Mouse (Mus musculus): ENCODE results near the gene Gm20695. TPM values are rescaled to one million over a fixed set of nuclear protein-coding genes. Genes with fewer than 3 reads are reported as not detected.

The Gm20695 gene
- polyA plus RNA-seq, 1 experiment from 2014 or later: 5.2 TPM

DNA sequence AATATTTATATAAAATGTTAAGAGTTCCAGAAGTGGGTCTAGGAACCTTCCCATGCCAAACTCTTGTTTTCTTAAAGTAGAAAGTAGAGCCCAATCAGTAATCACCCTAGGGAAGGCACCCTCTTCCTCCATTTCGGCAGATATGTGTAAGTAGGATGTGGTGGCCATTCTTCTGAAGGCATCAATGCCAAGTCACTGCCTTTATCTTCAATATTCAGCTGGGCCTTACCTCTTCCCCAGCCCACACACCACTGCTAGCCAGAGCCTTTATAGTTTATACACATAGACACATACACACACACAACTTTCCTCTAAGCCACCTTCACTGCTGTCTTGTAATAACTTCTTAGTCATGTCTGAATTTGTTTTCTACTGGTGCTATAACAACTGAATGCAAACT is 28.7 kb upstream of the Gm20695 start:
- no peaks in the 10 kb centered on the region for H3K36me3 ChIP-seq (ENCODE audit: insufficient read depth, low read length)
- no peaks in the 10 kb centered on the region for H3K27me3 ChIP-seq (replicated peaks; ENCODE audit: insufficient read depth, low read length)
- no peak for ATAC-seq
- no peak for DNase-seq (ENCODE audit: low spot score)
- no peak overlapping the region for H3K9ac ChIP-seq (replicated peaks; ENCODE audit: low read depth)
- no peaks in the 10 kb centered on the region for H3K4me1 ChIP-seq (ENCODE audit: insufficient read depth, low read depth, low read length)
- no peak overlapping the region for H3K4me2 ChIP-seq (replicated peaks; ENCODE audit: low read depth, low read length)
- no peak overlapping the region for H3K4me3 ChIP-seq (ENCODE audit: low read depth, low read length)
- WGBS: 79% methylated on average over 1 of the region's 1 CpGs
- TF ChIP-seq CTCF (IDR thresholded peaks at IDR 0.05) (no peak), EP300 (IDR thresholded peaks at IDR 0.05) (no peak)
- no peaks in the 10 kb centered on the region for H3K9me3 ChIP-seq (ENCODE audit: low read length)
- H3K27ac ChIP-seq (ENCODE audit: low read length): no peak overlapping the region

DNA sequence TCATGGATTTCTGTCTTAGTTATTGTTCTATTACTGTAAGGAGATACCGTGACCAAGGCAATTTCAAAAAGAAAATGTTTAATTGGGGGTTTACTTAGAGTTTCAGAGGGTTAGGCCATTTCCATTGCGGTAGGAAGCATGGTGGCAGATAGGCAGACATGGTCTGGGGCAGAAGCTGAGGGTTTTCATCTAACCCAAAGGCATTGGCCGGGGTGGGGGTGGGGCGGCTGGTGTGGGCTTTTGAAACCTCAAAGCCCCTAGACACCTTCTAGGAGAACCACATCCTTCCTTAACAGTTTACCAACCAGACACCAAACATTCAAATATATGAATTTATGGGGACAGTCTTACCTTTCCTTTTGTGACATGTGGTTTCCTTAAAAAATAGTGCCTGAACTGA is 25.2 kb upstream of the Gm20695 start:
- 85% methylated on average over 4 of the region's 4 CpGs for WGBS
- Histone ChIP-seq H3K4me3 (ENCODE audit: low read depth, low read length) (no peak overlapping the region), H3K9me3 (ENCODE audit: low read length) (no peaks in the 10 kb centered on the region), H3K9ac (replicated peaks; ENCODE audit: low read depth) (no peak overlapping the region), H3K4me1 (ENCODE audit: insufficient read depth, low read depth, low read length) (no peaks in the 10 kb centered on the region), H3K27ac (ENCODE audit: low read length) (no peak overlapping the region), H3K27me3 (replicated peaks; ENCODE audit: insufficient read depth, low read length) (no peaks in the 10 kb centered on the region), H3K4me2 (replicated peaks; ENCODE audit: low read depth, low read length) (no peak overlapping the region), H3K36me3 (ENCODE audit: insufficient read depth, low read length) (no peaks in the 10 kb centered on the region)
- DNase-seq (ENCODE audit: low spot score) (no peak), ATAC-seq (no peak)
- no peak for TF ChIP-seq EP300 (IDR thresholded peaks at IDR 0.05)
- TF ChIP-seq CTCF (IDR thresholded peaks at IDR 0.05): no peak

DNA sequence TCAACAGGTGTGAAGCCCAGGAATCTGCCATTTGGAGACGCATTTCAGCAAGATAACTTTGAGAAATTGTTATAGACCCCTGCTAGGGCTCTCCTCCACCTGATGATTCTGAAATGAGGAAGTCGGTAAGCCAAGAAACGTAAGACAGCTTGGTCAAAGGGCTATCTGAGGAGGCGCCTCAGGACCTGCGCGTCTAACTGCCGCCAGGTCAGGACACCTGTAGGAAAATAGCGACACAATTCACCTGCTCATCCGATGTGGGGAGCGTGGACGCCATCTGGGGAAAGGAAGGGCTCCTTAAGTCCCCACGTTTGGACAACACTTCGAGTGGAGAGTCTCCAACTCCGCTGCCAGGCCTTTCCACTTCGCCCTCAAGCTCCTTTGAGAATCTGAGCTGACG is 12.6 kb upstream of the Gm20695 start:
- peak; percentile 4 for ATAC-seq
- peak overlapping the region; percentile 60 for H3K9ac ChIP-seq (replicated peaks; ENCODE audit: low read depth)
- peak overlapping the region; percentile 86 for H3K4me2 ChIP-seq (replicated peaks; ENCODE audit: low read depth, low read length)
- H3K9me3 ChIP-seq (ENCODE audit: low read length): no peaks in the 10 kb centered on the region
- TF ChIP-seq EP300 (IDR thresholded peaks at IDR 0.05) (no peak), CTCF (IDR thresholded peaks at IDR 0.05) (no peak)
- H3K27me3 ChIP-seq (replicated peaks; ENCODE audit: insufficient read depth, low read length): no peaks in the 10 kb centered on the region
- H3K27ac ChIP-seq (ENCODE audit: low read length): peak overlapping the region; percentile 66
- peak overlapping the region; percentile 63 for H3K4me3 ChIP-seq (ENCODE audit: low read depth, low read length)
- 1% methylated on average over 16 of the region's 16 CpGs for WGBS
- H3K36me3 ChIP-seq (ENCODE audit: insufficient read depth, low read length): 0 out of 2 replicates have a peak, but pooled peaks cover 4% of the 10 kb centered on the region
- DNase-seq (ENCODE audit: low spot score): no peak
- peaks cover 10% of the 10 kb centered on the region; the same call in 1 of the 2 replicates for H3K4me1 ChIP-seq (ENCODE audit: insufficient read depth, low read depth, low read length)

DNA sequence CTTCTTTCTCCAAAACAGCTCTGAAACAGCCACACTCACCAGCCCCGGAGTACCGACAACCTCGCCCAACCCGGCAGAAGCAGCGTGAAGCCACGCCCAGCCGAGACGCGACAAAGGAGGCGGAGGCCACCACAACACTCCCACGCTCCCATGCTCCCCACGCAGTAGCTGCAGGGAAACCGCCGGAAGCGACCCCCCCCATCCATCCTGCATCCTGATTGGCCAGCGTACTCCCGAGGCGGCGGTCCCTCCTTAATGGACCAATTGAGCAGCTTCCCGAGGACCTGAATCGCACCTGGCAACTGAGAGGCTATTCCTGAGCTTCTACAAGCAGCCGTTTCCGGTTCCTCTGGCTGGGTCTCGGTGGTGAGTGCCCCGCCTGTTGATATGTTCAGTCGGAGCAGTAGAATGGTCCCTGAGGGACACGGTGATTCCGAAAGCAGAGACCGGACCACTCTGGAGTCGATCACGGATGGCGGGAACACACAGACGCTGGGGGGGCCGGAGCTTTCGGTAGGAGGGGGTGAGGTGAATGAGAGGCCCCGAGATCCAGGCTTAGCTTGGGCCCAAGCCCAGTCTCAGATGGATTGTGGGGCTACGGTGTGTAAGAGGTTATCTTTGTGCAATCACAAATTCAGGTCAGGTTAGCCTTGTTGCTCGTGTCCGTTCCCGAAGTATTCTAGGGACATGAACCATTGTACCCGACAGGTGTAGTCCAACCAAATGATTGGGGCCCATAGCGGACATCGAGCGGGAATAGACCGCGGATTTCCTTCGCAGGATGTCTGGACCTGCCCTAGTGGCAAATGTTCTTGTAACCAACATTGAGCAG is 12.0 kb upstream of the Gm20695 start, which contains the start of gene Naa60:
Gene Naa60, plus strand, starts transcription at position 160 of the 832 bp plus-strand sequence.
- Histone ChIP-seq H3K36me3 (ENCODE audit: insufficient read depth, low read length) (0 out of 2 replicates have a peak, but pooled peaks cover 4% of the 10 kb centered on the region), H3K4me3 (ENCODE audit: low read depth, low read length) (peak within 1 kb of the TSS; percentile 63), H3K27ac (ENCODE audit: low read length) (peak within 1 kb of the TSS; percentile 66), H3K27me3 (replicated peaks; ENCODE audit: insufficient read depth, low read length) (no peaks in the 10 kb centered on the region), H3K4me1 (ENCODE audit: insufficient read depth, low read depth, low read length) (peaks cover 10% of the 10 kb centered on the region; the same call in 1 of the 2 replicates), H3K4me2 (replicated peaks; ENCODE audit: low read depth, low read length) (peak within 1 kb of the TSS; percentile 86), H3K9ac (replicated peaks; ENCODE audit: low read depth) (peak within 1 kb of the TSS; percentile 60), H3K9me3 (ENCODE audit: low read length) (no peaks in the 10 kb centered on the region)
- TF ChIP-seq EP300 (IDR thresholded peaks at IDR 0.05) (peak; percentile 44; the same call in 1 of the 2 replicates), CTCF (IDR thresholded peaks at IDR 0.05) (no peak)
- DNase-seq (ENCODE audit: low spot score) (peak; percentile 98), ATAC-seq (peak; percentile 100)
- 5% methylated on average over 47 of the region's 47 CpGs for WGBS

DNA sequence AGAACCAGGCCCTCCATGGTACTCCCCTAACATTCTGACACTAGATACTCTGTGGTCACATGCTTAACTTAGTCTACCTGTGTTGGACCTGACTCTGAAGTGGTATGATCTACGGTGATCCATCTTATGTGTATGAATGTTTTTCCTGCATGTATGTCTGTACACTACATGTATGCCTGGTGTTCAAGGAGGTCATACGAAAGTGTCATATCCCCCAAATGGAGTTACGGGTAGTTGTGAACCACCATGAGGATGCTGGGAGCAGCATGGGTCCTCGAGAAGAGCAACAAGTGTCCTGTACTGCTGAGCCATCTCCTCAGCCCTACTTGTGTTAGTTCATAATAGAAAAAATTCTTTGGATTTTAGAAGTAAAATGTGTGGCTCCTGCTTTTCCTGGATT is 8.1 kb upstream of the Gm20695 start:
- DNase-seq (ENCODE audit: low spot score) (no peak), ATAC-seq (no peak)
- WGBS: 90% methylated on average over 4 of the region's 4 CpGs
- Histone ChIP-seq H3K4me1 (ENCODE audit: insufficient read depth, low read depth, low read length) (peaks cover 10% of the 10 kb centered on the region; the same call in 1 of the 2 replicates), H3K4me2 (replicated peaks; ENCODE audit: low read depth, low read length) (no peak overlapping the region), H3K9ac (replicated peaks; ENCODE audit: low read depth) (no peak overlapping the region), H3K27me3 (replicated peaks; ENCODE audit: insufficient read depth, low read length) (no peaks in the 10 kb centered on the region), H3K9me3 (ENCODE audit: low read length) (no peaks in the 10 kb centered on the region), H3K36me3 (ENCODE audit: insufficient read depth, low read length) (no peaks in the 10 kb centered on the region), H3K27ac (ENCODE audit: low read length) (no peak overlapping the region), H3K4me3 (ENCODE audit: low read depth, low read length) (no peak overlapping the region)
- TF ChIP-seq EP300 (IDR thresholded peaks at IDR 0.05) (no peak), CTCF (IDR thresholded peaks at IDR 0.05) (no peak)

DNA sequence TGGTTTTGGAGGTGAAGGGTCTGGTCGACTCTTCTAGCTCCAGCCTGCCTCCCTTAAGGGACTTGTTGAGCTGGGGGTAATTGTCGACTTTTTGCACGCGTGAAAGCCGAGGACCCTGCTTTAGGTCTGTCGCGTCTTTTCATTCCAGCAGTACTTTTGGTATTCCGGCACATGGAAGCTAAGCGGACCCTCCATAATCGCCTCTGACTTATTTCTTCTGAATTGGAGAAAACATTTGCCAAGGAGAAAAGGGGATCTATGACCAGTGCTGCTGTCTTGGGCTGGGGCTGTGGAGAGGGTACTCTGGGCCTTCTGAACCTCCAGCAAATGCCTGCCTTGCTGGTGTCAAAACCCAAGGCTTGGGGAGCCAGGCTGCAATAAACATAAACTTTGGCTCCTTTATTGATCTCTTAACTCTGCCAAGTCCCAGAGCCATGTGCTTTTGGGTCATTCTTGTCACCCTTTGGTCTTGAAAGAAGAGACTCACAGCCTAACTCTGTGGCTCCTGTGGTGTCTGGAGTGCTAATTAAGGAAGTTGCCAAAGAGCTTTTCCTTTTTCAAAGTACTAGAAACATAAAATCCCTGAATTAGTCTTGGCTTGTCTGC is 720 bp downstream of the Gm20695 start:
- peaks cover 6% of the 10 kb centered on the region; the same call in 1 of the 2 replicates for H3K4me1 ChIP-seq (ENCODE audit: insufficient read depth, low read depth, low read length)
- no peaks in the 10 kb centered on the region for H3K36me3 ChIP-seq (ENCODE audit: insufficient read depth, low read length)
- peak overlapping the region; percentile 85 for H3K27ac ChIP-seq (ENCODE audit: low read length)
- TF ChIP-seq EP300 (IDR thresholded peaks at IDR 0.05): no peak
- TF ChIP-seq CTCF (IDR thresholded peaks at IDR 0.05): no peak
- peak overlapping the region; percentile 93 for H3K4me3 ChIP-seq (ENCODE audit: low read depth, low read length)
- no peaks in the 10 kb centered on the region for H3K9me3 ChIP-seq (ENCODE audit: low read length)
- no peak for ATAC-seq
- WGBS: 2% methylated on average over 10 of the region's 10 CpGs
- peak overlapping the region; percentile 88 for H3K9ac ChIP-seq (replicated peaks; ENCODE audit: low read depth)
- peak overlapping the region; percentile 89 for H3K4me2 ChIP-seq (replicated peaks; ENCODE audit: low read depth, low read length)
- DNase-seq (ENCODE audit: low spot score): peak; percentile 10
- H3K27me3 ChIP-seq (replicated peaks; ENCODE audit: insufficient read depth, low read length): no peaks in the 10 kb centered on the region
